Mouse (Mus musculus) E14TG2a.4 (cell line): Measurements from ENCODE around the gene Ap3d1.

Experiments
- CTCF ChIP-seq: conservative IDR thresholded peaks from 2 replicates; pipeline ENCODE4 v1.5.1; 2014; ENCODE audit warnings: low read length
- NANOG ChIP-seq: IDR thresholded peaks from 2 replicates; pipeline ENCODE4 v1.6.1; 2014; ENCODE audit warnings: borderline replicate concordance, low read length, mixed read lengths

DNA sequence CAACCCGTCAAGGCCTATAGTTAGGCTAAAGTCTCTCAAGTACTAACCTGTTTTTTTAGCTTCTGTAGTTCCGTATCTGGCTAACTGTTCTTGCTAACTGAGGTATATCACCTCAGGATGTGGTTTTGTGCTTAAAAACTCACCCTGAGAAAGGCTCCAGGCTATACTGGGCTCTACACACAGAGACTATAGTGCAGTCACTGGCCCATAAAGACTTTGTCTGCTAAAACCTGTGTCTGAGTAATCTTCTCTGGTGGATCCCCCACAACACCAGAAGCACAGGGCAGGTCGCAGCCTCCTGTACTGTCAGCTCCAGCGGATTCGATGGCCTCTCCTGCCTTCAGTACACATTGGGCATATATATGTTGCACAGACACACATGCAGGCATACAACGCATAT is 60.1 kb downstream of the Ap3d1 start:
- TF ChIP-seq CTCF (no peak), NANOG (no peak)
